Mouse (Mus musculus) bone marrow, adult 2 months (tissue): ENCODE results near the gene Slc22a23. TPM values are rescaled to one million over a fixed set of nuclear protein-coding genes. Genes with fewer than 3 reads are reported as not detected.

ENCODE experiments used
- H3K27ac ChIP-seq: fragments of 200-500 bp; 2 replicates; pipeline ENCODE4 v1.5.1; 2012; ENCODE audit warnings: low read depth, mild to moderate bottlenecking, control low read depth, inconsistent platforms, low read length; ENCODE audit not compliant: control insufficient read depth, poor library complexity, insufficient read depth
- H3K4me1 ChIP-seq: fragments of 200-500 bp; 2 replicates; pipeline ENCODE4 v1.6.1; 2011; ENCODE audit warnings: low read length; ENCODE audit not compliant: control insufficient read depth, insufficient read depth
- H3K4me3 ChIP-seq: fragments of 200-500 bp; replicated peaks from 2 replicates; pipeline ENCODE3; 2011; ENCODE audit warnings: mild to moderate bottlenecking, low read depth, low read length, control low read depth; ENCODE audit not compliant: control insufficient read depth
- CTCF ChIP-seq: fragments of 200-500 bp; IDR thresholded peaks from 2 replicates; pipeline ENCODE4 v1.5.1; 2011; ENCODE audit warnings: low read length, control low read depth; ENCODE audit not compliant: control insufficient read depth, insufficient read depth
- POLR2A ChIP-seq: fragments of 200-500 bp; IDR thresholded peaks from 2 replicates; pipeline ENCODE4 v1.6.1; 2011; ENCODE audit warnings: low read depth, mild to moderate bottlenecking, control low read depth, low read length, borderline replicate concordance; ENCODE audit not compliant: control insufficient read depth
- WGBS: fragments of 180-500 bp; shearing (Covaris S2); methylation state at CpG from one replicate; pipeline ENCODE4 v1.1.7; 2018; 5-methylcytosine and 5-hydroxymethylcytosine counted together
- polyA plus RNA-seq: library from polyadenylated mRNA; stranded (reverse); fragments of >200 nt; gene quantifications from 2 replicates; pipeline ENCODE4 v1.2.4, GENCODE M21; 2011; ENCODE audit warnings: low replicate concordance; ENCODE audit not compliant: missing spikeins, insufficient read depth, insufficient read length

The Slc22a23 gene
- polyA plus RNA-seq, 1 experiment, result 26.2 TPM

GRCm38 (mm10) chr13:34151425-34151824 is 193.6 kb downstream of the Slc22a23 start:
- no peak overlapping the region for H3K4me3 ChIP-seq
- 69% methylated on average over 1 of the region's 1 CpGs for whole genome bisulfite sequencing
- no peak overlapping the region for H3K27ac ChIP-seq
- TF ChIP-seq CTCF (no peak), POLR2A (no peak)
- no peaks in the 10 kb centered on the region for H3K4me1 ChIP-seq

GRCm38 (mm10) chr13:34150271-34151027 is 194.5 kb downstream of the Slc22a23 start:
- Histone ChIP-seq H3K27ac (no peak overlapping the region), H3K4me1 (no peaks in the 10 kb centered on the region), H3K4me3 (no peak overlapping the region)
- no peak for TF ChIP-seq POLR2A
- no peak for TF ChIP-seq CTCF
- WGBS, result 57% methylated on average over 19 of the region's 19 CpGs

DNA sequence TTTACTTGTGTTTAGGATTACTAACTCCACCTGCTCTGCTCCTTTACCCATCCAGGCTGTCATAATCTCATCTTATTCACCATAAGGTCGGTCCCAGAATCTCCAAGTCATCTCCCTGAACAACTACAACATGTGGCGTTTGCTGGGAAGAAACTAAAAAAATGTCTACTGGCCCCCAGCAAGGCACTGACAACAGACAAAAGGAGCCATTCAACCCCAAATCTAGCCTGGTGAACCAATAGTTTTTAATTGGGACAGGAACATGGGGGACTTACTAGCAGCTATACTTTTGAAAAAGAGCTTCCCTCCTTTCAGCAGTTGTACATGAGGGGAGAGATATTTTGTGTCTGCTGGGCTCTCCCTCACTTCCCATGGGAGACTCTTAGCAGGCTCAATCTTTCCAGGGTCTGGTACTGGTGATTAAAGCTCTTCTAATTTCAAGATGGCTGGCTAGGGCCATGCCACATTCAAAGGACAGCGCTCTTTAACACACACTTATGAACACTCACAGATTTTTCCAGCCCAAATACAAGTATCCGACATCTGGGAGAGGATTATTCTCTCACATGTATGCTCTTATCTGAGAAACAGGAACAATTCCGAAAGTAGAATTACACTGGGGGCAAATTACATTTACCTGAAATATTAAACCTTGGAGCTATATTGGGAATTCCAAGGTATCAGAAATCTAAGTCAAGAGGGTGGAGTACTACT is 195.4 kb downstream of the Slc22a23 start:
- H3K4me1 ChIP-seq, result no peaks in the 10 kb centered on the region
- H3K27ac ChIP-seq, result no peak overlapping the region
- TF ChIP-seq POLR2A (no peak), CTCF (no peak)
- H3K4me3 ChIP-seq, result no peak overlapping the region
- 76% methylated on average over 5 of the region's 5 CpGs for WGBS

- 9% methylated on average over 23 of the region's 23 CpGs for WGBS
- no peak overlapping the region for H3K27ac ChIP-seq
- TF ChIP-seq CTCF, result no peak
- no peak for TF ChIP-seq POLR2A
- H3K4me3 ChIP-seq, result no peak overlapping the region
- no peaks in the 10 kb centered on the region for H3K4me1 ChIP-seq
Observed at GRCm38 (mm10) chr13:34148767-34149392, 196.1 kb downstream of the Slc22a23 start.

- Histone ChIP-seq H3K4me3 (no peak overlapping the region), H3K4me1 (no peaks in the 10 kb centered on the region), H3K27ac (no peak overlapping the region)
- WGBS, result 54% methylated on average over 3 of the region's 3 CpGs
- no peak for TF ChIP-seq POLR2A
Observed at GRCm38 (mm10) chr13:34148181-34148580, 196.8 kb downstream of the Slc22a23 start.

DNA sequence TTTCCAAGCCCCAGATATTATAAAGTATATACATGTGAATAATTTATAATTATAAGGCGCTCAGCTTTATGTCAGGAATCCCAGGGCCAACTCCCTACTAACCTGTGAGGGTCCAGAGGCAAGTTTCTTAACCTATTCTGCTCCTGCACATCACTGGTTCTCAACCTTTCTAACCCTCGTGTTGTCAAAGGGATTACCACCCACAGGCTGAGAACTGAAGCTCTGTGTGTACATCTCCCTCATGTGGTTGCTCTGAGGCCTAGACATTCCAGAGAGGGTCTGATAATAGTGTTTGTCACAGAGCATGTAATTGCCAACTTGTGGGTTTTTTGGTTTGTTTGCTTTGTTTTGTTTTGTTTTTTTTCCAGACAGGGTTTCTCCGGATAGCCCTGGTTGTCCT is 198.1 kb downstream of the Slc22a23 start:
- Histone ChIP-seq H3K4me3 (no peak overlapping the region), H3K4me1 (no peaks in the 10 kb centered on the region)
- WGBS, result 68% methylated on average over 3 of the region's 3 CpGs

DNA sequence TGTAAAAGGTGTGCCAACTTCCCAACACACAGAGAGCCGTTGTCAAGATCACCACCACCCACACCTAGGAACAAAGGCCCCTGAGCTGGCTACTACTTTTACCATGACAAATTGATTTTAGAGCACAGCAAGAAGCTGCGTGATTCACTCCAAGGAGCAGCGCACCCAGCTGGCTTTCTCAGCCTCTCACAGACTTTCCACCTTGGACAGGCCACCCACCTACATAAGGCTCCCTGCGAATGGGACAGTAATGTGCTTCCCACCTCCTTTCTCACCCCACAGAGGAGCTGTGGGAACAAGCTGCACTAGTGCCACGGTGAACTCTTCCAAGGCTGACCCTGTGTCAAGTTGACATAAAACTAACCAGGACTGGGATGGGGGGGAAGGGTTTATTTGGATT is 201.6 kb downstream of the Slc22a23 start:
- Histone ChIP-seq H3K27ac (no peak overlapping the region), H3K4me1 (no peaks in the 10 kb centered on the region), H3K4me3 (no peak overlapping the region)
- TF ChIP-seq CTCF (no peak), POLR2A (no peak)
- WGBS, result 80% methylated on average over 5 of the region's 5 CpGs

More for the DNA sequence above, 198.1 kb downstream of the Slc22a23 start:
- TF ChIP-seq POLR2A (no peak), CTCF (no peak)
- no peak overlapping the region for H3K27ac ChIP-seq

- Histone ChIP-seq H3K4me3 (no peak overlapping the region), H3K27ac (no peak overlapping the region), H3K4me1 (no peaks in the 10 kb centered on the region; the same call in 1 of the 2 replicates)
- TF ChIP-seq POLR2A (no peak), CTCF (no peak)
- 70% methylated on average over 7 of the region's 7 CpGs for WGBS
Observed at GRCm38 (mm10) chr13:34136605-34137004, 208.4 kb downstream of the Slc22a23 start.

DNA sequence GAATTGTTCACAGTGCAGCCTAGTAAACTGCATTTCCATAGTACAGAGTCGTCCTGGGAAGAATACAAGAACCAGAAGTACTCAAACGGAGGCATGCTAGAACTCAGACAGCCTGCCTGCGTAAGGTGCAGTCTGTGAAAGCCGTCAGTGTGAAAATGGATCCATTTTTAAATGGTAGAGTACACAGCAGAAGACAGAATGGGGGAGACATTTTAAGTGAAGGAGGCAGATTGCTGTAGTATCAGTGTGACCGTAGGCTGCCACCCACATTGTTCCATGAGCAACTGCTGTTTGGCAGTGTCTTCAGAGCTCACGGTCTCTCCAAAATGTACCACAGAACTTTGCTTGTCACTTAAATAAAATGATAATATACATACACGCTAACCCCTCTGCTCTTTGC is 210.7 kb downstream of the Slc22a23 start:
- H3K4me3 ChIP-seq, result no peak overlapping the region
- TF ChIP-seq POLR2A (no peak), CTCF (no peak)
- no peak overlapping the region for H3K27ac ChIP-seq
- no peaks in the 10 kb centered on the region; the same call in 1 of the 2 replicates for H3K4me1 ChIP-seq
- 80% methylated on average over 7 of the region's 7 CpGs for WGBS
